Mouse (Mus musculus): ENCODE data around the gene Tsc22d3. TPM values are rescaled to one million over a fixed set of nuclear protein-coding genes. Genes with fewer than 3 reads are reported as not detected.

Gene Tsc22d3
- polyA plus RNA-seq, 1 experiment from 2014 or later = 90.2 TPM

DNA sequence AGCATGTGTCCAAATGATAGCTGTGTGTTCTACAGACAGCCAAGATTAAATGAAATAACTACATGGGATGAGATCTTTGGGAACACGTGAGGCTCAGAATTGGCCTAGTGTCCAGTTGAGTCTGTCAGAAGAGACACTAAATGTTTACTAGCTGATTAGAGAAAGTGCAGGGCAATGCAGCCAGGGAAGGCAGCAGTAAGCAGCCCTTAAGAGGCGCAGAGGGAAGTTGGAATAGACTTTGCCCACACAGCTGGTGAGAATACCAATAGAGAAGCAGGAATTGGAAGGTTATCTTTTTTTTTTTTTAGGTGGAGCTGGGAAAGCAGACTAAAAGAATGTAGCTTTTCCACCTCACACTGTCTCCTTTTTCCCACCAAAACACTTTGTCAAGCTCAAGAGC lies 61.8 kb downstream of the Tsc22d3 start:
- H3K4me2 ChIP-seq (replicated peaks; ENCODE audit: low read depth, low read length) = no peak overlapping the region
- 77% methylated on average over 2 of the region's 2 CpGs for WGBS

DNA sequence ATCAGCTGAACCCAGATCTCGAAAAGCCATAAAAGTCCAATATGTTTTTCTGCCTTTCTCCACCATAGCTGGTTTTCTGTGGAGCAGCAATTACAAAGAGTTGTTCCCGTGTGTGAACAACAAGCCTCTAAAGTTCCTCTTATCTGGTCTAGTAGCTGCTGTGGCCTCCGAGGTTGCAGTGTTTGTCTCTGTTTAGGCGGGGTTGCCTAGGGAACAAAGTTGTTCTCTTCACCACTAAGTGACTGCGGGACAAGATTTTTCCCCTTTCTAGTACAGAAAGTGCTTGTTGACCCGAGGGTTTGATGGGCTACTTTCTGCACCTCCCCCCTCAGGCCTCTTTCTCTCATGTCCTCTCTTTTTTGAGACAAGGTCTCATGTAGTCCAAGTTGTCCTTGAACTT lies 62.8 kb downstream of the Tsc22d3 start:
- Histone ChIP-seq H3K27me3 (ENCODE audit: control insufficient read depth, insufficient read depth, low read length) (no peaks in the 10 kb centered on the region; the same call in 1 of the 2 replicates), H3K36me3 (ENCODE audit: control insufficient read depth, insufficient read depth, low read length) (peaks cover 3% of the 10 kb centered on the region; the same call in 1 of the 2 replicates), H3K4me2 (replicated peaks; ENCODE audit: low read depth, low read length) (no peak overlapping the region), H3K4me1 (ENCODE audit: control insufficient read depth, insufficient read depth, low read length) (no peaks in the 10 kb centered on the region), H3K9ac (ENCODE audit: low read depth, low read length) (no peak overlapping the region), H3K27ac (ENCODE audit: low read depth, low read length) (no peak overlapping the region), H3K4me3 (ENCODE audit: low read length) (no peak overlapping the region), H3K9me3 (ENCODE audit: control insufficient read depth, low read length) (no peaks in the 10 kb centered on the region)
- no peak for ATAC-seq (ENCODE audit: low FRiP score, low TSS enrichment)
- WGBS = 60% methylated on average over 6 of the region's 6 CpGs

More for the DNA sequence above, 61.8 kb downstream of the Tsc22d3 start:
- no peak for ATAC-seq (ENCODE audit: low FRiP score, low TSS enrichment)
- Histone ChIP-seq H3K27me3 (ENCODE audit: control insufficient read depth, insufficient read depth, low read length) (no peaks in the 10 kb centered on the region; the same call in 1 of the 2 replicates), H3K36me3 (ENCODE audit: control insufficient read depth, insufficient read depth, low read length) (peaks cover 3% of the 10 kb centered on the region; the same call in 1 of the 2 replicates), H3K4me3 (ENCODE audit: low read length) (no peak overlapping the region), H3K9ac (ENCODE audit: low read depth, low read length) (no peak overlapping the region), H3K4me1 (ENCODE audit: control insufficient read depth, insufficient read depth, low read length) (no peaks in the 10 kb centered on the region), H3K9me3 (ENCODE audit: control insufficient read depth, low read length) (no peaks in the 10 kb centered on the region), H3K27ac (ENCODE audit: low read depth, low read length) (no peak overlapping the region)

DNA sequence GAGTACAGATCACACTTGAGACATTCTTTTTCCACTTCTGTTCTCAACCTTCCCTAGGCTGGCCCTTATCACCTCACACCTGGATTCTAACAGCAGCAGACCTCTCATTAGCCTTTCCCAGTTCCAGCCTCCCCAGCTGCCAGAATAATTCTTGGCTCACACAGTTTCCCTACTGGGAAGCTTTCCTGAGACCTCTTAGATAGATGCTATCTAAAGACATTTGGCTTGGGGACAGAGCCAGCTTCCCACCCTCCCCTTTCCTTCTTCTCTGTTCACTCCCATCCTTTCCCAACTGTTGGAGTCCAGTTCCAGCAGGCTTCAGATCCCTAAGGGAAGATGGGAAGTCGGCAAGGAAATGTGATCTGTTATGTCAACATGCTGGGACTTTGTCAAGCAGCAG lies 65.0 kb downstream of the Tsc22d3 start:
- Histone ChIP-seq H3K27me3 (ENCODE audit: control insufficient read depth, insufficient read depth, low read length) (no peaks in the 10 kb centered on the region; the same call in 1 of the 2 replicates), H3K4me2 (replicated peaks; ENCODE audit: low read depth, low read length) (no peak overlapping the region), H3K4me3 (ENCODE audit: low read length) (no peak overlapping the region), H3K9me3 (ENCODE audit: control insufficient read depth, low read length) (no peaks in the 10 kb centered on the region), H3K27ac (ENCODE audit: low read depth, low read length) (no peak overlapping the region), H3K4me1 (ENCODE audit: control insufficient read depth, insufficient read depth, low read length) (no peaks in the 10 kb centered on the region), H3K9ac (ENCODE audit: low read depth, low read length) (no peak overlapping the region), H3K36me3 (ENCODE audit: control insufficient read depth, insufficient read depth, low read length) (peaks cover under 1% of the 10 kb centered on the region; the same call in 1 of the 2 replicates)
- 24% methylated on average over 1 of the region's 1 CpGs for WGBS
- no peak for ATAC-seq (ENCODE audit: low FRiP score, low TSS enrichment)

DNA sequence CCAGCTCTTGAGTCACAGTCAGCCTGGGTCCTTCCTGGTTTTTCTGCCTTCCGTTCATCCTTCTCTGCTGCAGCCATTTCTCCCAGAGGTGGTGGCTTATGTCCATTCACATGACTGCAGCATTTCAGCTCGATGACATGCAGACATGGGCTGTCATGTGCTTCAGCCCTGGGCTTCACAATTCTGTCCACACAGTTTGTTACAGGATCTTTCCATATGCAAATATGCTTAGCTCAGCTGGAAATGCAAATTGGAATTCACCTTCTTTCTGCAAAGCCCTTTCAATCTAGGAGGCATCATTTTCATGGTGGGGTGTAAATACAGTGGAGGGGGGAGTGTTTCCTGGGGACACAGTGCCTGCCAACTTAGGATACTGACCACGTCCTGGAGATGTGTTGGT lies 66.2 kb downstream of the Tsc22d3 start:
- no peaks in the 10 kb centered on the region; the same call in 1 of the 2 replicates for H3K27me3 ChIP-seq (ENCODE audit: control insufficient read depth, insufficient read depth, low read length)
- no peaks in the 10 kb centered on the region for H3K9me3 ChIP-seq (ENCODE audit: control insufficient read depth, low read length)
- H3K4me3 ChIP-seq (ENCODE audit: low read length) = no peak overlapping the region
- H3K4me1 ChIP-seq (ENCODE audit: control insufficient read depth, insufficient read depth, low read length) = no peaks in the 10 kb centered on the region
- WGBS = 84% methylated on average over 3 of the region's 3 CpGs
- no peak for ATAC-seq (ENCODE audit: low FRiP score, low TSS enrichment)
- H3K9ac ChIP-seq (ENCODE audit: low read depth, low read length) = no peak overlapping the region
- H3K36me3 ChIP-seq (ENCODE audit: control insufficient read depth, insufficient read depth, low read length) = no peaks in the 10 kb centered on the region
- H3K4me2 ChIP-seq (replicated peaks; ENCODE audit: low read depth, low read length) = no peak overlapping the region
- no peak overlapping the region for H3K27ac ChIP-seq (ENCODE audit: low read depth, low read length)

DNA sequence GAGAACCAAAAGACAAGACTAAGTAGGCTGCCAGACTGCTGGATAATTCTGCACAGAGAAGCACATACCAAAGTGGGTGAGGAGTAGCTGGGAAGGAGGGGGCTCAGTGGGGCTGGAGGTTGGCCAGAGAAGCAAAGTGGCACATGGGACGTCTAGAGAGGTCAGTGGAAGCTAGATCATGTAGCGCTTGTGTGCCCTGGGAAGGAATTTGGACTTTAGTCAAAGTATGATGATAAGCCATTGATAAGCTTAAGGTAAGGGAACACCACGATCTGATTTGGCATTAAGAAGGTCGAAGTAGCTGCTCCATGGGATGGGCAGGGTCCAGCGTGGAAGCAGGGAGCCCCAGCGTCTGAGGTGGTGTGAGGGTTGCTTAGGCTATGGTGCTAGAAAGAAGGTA lies 68.1 kb downstream of the Tsc22d3 start:
- H3K4me1 ChIP-seq (ENCODE audit: control insufficient read depth, insufficient read depth, low read length) = no peaks in the 10 kb centered on the region
- H3K4me3 ChIP-seq (ENCODE audit: low read length) = no peak overlapping the region
- no peak overlapping the region for H3K27ac ChIP-seq (ENCODE audit: low read depth, low read length)
- H3K27me3 ChIP-seq (ENCODE audit: control insufficient read depth, insufficient read depth, low read length) = no peaks in the 10 kb centered on the region; the same call in 1 of the 2 replicates
- no peaks in the 10 kb centered on the region for H3K9me3 ChIP-seq (ENCODE audit: control insufficient read depth, low read length)
- H3K9ac ChIP-seq (ENCODE audit: low read depth, low read length) = no peak overlapping the region
- ATAC-seq (ENCODE audit: low FRiP score, low TSS enrichment) = no peak
- no peak overlapping the region for H3K4me2 ChIP-seq (replicated peaks; ENCODE audit: low read depth, low read length)
- no peaks in the 10 kb centered on the region for H3K36me3 ChIP-seq (ENCODE audit: control insufficient read depth, insufficient read depth, low read length)
- WGBS = 87% methylated on average over 6 of the region's 6 CpGs

DNA sequence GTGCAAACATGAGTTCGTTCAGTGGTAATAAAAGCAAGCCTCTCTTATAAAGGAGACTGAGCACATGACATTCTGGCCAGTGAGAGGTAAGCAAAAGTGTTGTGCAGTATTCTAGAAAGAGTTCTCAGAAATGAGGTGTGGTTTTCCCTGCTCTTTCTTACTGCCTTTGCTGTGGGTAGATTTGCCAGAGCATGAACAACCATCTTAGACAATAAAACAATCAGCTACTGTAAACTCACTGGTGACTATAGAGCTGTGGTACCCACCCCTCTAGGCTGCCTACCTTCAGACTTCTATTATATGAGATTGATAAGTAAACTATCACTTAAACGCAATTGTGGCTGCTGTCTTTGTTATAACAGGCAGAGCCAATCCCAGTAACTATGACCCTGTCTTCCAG lies 69.1 kb downstream of the Tsc22d3 start:
- H3K36me3 ChIP-seq (ENCODE audit: control insufficient read depth, insufficient read depth, low read length) = no peaks in the 10 kb centered on the region
- no peak overlapping the region for H3K9ac ChIP-seq (ENCODE audit: low read depth, low read length)
- no peak overlapping the region for H3K4me2 ChIP-seq (replicated peaks; ENCODE audit: low read depth, low read length)
- H3K27me3 ChIP-seq (ENCODE audit: control insufficient read depth, insufficient read depth, low read length) = no peaks in the 10 kb centered on the region; the same call in 1 of the 2 replicates
- no peak overlapping the region for H3K27ac ChIP-seq (ENCODE audit: low read depth, low read length)
- H3K4me3 ChIP-seq (ENCODE audit: low read length) = no peak overlapping the region
- no peaks in the 10 kb centered on the region for H3K9me3 ChIP-seq (ENCODE audit: control insufficient read depth, low read length)
- no peaks in the 10 kb centered on the region for H3K4me1 ChIP-seq (ENCODE audit: control insufficient read depth, insufficient read depth, low read length)
- 84% methylated on average over 2 of the region's 2 CpGs for WGBS
- ATAC-seq (ENCODE audit: low FRiP score, low TSS enrichment) = no peak

DNA sequence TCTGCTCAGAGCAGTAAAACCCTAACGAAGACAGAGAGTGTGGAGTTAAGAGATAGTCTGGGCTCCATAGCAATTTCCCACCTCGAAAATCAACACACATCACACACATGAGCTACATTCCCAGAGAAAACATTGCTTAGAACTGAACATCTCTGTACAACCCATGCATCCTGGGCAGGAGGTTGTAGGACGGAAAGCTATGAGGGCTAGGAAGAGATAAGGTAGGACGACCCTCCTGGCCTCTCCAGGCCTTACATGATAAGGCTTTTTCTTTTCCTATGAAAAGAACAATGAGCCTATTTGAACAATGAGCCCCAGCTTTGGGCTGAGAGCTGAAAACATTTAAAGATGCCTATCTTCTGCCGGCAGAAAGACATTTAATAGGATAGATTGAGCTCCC lies 69.8 kb downstream of the Tsc22d3 start:
- WGBS = 84% methylated on average over 5 of the region's 5 CpGs
- H3K4me3 ChIP-seq (ENCODE audit: low read length) = no peak overlapping the region
- no peaks in the 10 kb centered on the region; the same call in 1 of the 2 replicates for H3K27me3 ChIP-seq (ENCODE audit: control insufficient read depth, insufficient read depth, low read length)
- no peak overlapping the region for H3K4me2 ChIP-seq (replicated peaks; ENCODE audit: low read depth, low read length)
- H3K4me1 ChIP-seq (ENCODE audit: control insufficient read depth, insufficient read depth, low read length) = no peaks in the 10 kb centered on the region
- no peaks in the 10 kb centered on the region for H3K9me3 ChIP-seq (ENCODE audit: control insufficient read depth, low read length)
- H3K9ac ChIP-seq (ENCODE audit: low read depth, low read length) = no peak overlapping the region
- ATAC-seq (ENCODE audit: low FRiP score, low TSS enrichment) = no peak
- no peaks in the 10 kb centered on the region for H3K36me3 ChIP-seq (ENCODE audit: control insufficient read depth, insufficient read depth, low read length)
- H3K27ac ChIP-seq (ENCODE audit: low read depth, low read length) = no peak overlapping the region

DNA sequence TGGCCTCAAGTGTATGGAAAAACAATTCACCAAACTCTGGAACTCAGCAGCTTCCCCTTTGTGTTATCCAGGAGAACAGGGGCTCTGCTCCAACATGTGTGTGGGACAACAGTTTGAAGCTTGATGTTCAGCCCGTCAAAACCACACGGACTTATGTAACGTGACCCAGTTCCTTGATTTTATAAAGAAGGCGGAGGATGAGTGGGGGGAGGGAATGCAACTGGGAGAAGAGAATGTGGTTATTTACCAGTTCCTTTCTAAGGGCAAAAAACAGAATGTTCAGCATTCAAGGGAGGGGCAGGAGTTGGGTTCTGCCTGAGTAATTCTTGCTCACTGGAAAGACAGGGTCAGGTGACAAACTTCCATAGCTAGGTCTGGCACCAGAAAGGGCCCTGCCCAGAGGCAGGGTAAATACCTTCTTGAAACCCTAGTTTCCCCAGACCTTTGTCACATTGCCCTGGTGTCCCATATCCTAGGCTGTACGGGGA lies 71.3 kb downstream of the Tsc22d3 start:
- no peak overlapping the region for H3K9ac ChIP-seq (ENCODE audit: low read depth, low read length)
- H3K4me1 ChIP-seq (ENCODE audit: control insufficient read depth, insufficient read depth, low read length) = no peaks in the 10 kb centered on the region
- no peaks in the 10 kb centered on the region for H3K9me3 ChIP-seq (ENCODE audit: control insufficient read depth, low read length)
- 58% methylated on average over 5 of the region's 5 CpGs for WGBS
- no peak overlapping the region for H3K4me2 ChIP-seq (replicated peaks; ENCODE audit: low read depth, low read length)
- H3K27ac ChIP-seq (ENCODE audit: low read depth, low read length) = no peak overlapping the region
- H3K36me3 ChIP-seq (ENCODE audit: control insufficient read depth, insufficient read depth, low read length) = no peaks in the 10 kb centered on the region
- no peak overlapping the region for H3K4me3 ChIP-seq (ENCODE audit: low read length)
- H3K27me3 ChIP-seq (ENCODE audit: control insufficient read depth, insufficient read depth, low read length) = no peaks in the 10 kb centered on the region
- ATAC-seq (ENCODE audit: low FRiP score, low TSS enrichment) = no peak

DNA sequence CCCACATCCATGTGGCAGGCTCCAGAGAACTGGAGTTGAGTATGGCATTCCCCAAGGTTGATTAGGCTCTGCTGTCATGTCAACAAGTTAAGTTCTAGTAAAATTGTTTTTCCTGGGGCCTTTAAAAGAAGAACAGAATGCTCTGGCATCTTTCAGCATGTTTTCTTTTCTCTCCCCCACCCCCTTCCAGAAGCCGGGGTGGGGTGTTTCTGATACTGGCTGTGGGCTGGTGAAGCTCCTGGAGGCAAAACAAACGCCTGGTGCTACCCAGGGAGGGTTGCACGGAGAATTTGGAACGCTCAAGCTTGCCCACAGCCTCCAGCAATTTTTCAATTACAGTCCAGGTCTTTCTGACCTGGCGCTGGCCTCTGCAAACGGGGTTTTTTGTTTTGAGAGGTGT lies 73.2 kb downstream of the Tsc22d3 start:
- H3K9me3 ChIP-seq (ENCODE audit: control insufficient read depth, low read length) = no peaks in the 10 kb centered on the region
- no peak for ATAC-seq (ENCODE audit: low FRiP score, low TSS enrichment)
- 44% methylated on average over 6 of the region's 6 CpGs for WGBS

More for the DNA sequence above, 73.2 kb downstream of the Tsc22d3 start:
- H3K36me3 ChIP-seq (ENCODE audit: control insufficient read depth, insufficient read depth, low read length) = no peaks in the 10 kb centered on the region
- no peaks in the 10 kb centered on the region for H3K27me3 ChIP-seq (ENCODE audit: control insufficient read depth, insufficient read depth, low read length)
- no peak overlapping the region for H3K9ac ChIP-seq (ENCODE audit: low read depth, low read length)
- no peak overlapping the region for H3K27ac ChIP-seq (ENCODE audit: low read depth, low read length)
- H3K4me3 ChIP-seq (ENCODE audit: low read length) = no peak overlapping the region
- no peak overlapping the region for H3K4me2 ChIP-seq (replicated peaks; ENCODE audit: low read depth, low read length)
- no peaks in the 10 kb centered on the region for H3K4me1 ChIP-seq (ENCODE audit: control insufficient read depth, insufficient read depth, low read length)
